Mouse (Mus musculus) monocyte, adult 5-6 weeks (primary cell): Measurements from ENCODE around the gene 4932414N04Rik. TPM values are rescaled to one million over a fixed set of nuclear protein-coding genes. Genes with fewer than 3 reads are reported as not detected.
"Not testable (repeated sequence)": the region's sequence is repeated elsewhere in the genome, so short reads cannot be mapped to it uniquely, and the experiment has no call there.

Experiments used
- ATAC-seq: fragments of 153-309, 156-312 bp; replicated peaks from 2 replicates; pipeline ENCODE4 v1.8.0; 2017; ENCODE audit warnings: mild to moderate bottlenecking; ENCODE audit not compliant: low TSS enrichment, insufficient number of reproducible peaks, severe bottlenecking, poor library complexity, low FRiP score
- total RNA-seq: library from RNA; stranded (forward); fragments of 200-1000, 200-491, 200-594 nt; gene quantifications from 3 replicates; pipeline ENCODE4 v1.2.3, GENCODE M21; 2017

Gene 4932414N04Rik
- 0.48 to 2.1 TPM in 2 of 3 replicates, not detected in the other for total RNA-seq

DNA sequence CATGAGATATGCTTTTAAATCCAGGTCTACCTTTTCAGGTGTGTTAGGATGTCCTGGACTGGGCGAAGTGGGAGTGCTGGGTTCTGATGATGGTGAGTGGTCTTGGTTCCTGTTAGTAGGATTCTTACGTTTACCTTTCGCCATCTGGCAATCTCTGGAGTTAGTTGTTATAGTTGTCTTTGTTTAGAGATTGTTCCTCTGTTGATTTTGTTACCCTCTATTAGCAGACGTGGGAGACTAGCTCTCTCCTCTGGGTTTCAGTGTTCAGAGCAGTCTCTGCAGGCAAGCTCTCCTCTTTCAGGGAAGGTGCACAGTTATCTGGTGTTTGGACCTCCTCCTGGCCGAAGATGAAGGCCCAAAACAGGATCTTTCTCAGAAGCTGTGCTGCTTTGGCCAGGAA is at the start of gene 4932414N04Rik:
4932414N04Rik (plus strand) TSS at position 301 of the 400 bp plus-strand sequence.
- ATAC-seq = not testable (repeated sequence)

DNA sequence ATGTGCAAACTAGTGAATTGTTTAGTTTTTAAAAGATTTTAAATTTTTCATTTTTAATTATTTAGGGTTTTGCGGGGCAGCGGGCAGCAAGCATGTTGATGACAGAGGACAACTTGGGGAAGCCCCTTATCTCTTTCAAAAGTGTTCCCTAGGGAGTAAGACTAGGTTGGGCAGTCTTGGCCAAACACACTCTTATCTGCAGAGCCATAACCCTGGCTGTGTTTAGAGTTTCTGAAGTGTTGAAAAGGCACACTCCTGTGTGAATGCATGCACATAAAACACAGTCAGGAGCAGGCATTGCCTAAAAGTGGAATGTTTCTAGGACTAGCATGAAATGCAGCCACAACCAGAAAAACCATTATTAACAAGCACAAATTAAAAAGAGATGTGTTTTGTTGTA is 75.9 kb downstream of the 4932414N04Rik start:
- ATAC-seq = no peak

DNA sequence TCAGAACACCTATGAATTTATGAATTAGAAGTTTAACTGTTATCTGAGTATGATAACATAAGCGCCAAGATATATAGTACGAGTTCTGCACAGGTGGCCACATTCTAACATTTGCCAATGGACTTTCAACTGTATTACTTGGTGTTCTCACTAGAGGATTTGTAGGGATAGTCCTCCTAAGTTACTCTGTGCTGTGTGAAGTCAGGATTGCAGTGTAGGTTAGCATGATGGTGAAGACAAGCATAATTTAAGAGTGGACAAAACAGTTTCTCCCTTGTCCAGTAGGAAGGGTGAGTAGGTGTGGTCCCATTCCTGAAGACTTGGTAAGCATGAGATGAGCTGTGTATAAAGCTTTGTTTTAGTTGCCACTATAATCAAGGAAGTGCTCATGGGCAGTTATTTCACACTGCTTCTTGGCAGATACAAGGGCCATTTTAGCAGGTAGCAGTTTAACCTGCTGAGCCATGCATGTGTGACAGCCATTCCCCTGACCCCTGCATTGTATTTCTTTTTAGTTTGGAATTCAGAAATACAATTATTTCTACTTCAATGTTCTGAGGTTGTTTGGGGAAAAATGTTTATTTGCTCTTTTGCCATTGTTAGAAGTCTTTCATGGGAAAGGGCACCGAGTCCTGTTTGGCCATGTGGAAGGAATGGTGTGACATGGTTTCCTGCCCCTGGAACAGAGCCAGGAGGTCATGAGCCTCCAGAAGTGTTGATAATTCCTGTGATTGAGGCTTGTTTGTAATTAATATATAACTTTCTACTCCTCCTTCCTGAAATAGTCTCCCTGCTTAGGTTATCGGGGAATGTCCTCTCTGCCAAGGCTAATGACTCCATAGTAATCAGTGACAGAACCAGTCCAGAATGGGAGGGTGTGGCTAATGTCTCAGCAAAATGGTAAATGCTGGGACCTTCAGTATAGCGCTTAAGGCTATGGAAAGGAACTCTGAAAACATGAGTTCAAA is 83.8 kb downstream of the 4932414N04Rik start:
- no peak for ATAC-seq

DNA sequence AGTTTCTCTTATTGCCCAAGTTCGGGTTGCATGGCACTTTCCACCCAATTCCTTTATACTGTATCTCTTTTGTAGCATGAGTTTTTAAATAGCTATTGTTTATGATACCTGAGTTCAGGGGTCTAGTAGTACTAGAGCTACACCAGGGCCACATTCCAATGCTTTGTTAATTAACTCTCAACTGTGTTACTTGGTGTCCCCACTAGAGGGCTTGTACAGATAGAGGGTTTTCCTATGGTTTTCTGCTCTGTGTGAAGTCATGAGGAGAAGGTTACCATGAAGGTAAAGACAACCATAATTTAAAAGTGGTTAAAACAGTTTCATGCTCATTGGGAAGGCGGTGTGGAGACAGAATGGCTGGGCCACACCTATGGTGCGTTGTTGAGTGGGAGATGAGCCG is 88.3 kb downstream of the 4932414N04Rik start:
- ATAC-seq = no peak

DNA sequence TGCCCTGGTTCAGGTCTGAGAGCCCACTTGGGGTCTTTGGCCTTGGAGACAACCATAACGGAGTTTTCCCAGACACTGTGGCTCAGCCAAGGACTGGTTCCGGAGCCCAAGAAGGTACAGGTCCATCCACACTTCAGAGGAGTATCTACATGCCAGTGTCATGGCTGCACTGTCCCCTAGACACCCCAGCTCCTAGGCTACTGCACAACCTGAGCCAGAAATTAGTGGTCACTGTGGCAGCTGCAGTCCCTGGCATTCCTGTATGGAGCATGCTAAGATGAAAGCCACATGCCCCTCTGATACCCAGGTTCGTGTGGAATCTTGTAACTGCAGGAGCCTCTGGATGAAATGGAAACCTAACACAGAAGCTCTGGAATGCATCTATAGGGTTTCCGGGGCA is 99.9 kb downstream of the 4932414N04Rik start:
- ATAC-seq = no peak

DNA sequence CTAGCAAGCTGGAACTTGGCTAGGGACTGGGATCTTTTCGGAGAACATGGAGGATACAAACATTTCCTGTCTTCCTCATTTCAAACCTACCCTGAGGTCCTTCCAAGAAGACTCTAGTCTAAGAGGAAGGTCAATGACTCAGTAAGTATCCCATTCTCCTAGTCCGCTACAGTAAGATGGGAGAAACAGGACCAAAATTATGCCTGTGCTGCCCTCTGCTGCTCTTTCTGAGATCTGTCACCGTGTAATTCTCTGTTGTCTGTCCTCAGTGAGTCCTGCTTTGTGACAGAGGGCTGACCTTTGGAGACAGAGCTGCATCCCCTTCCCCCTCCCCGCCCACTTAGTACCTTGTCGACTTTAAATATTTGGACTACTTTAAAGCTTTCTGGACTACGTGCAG is 100.5 kb downstream of the 4932414N04Rik start:
- no peak for ATAC-seq

DNA sequence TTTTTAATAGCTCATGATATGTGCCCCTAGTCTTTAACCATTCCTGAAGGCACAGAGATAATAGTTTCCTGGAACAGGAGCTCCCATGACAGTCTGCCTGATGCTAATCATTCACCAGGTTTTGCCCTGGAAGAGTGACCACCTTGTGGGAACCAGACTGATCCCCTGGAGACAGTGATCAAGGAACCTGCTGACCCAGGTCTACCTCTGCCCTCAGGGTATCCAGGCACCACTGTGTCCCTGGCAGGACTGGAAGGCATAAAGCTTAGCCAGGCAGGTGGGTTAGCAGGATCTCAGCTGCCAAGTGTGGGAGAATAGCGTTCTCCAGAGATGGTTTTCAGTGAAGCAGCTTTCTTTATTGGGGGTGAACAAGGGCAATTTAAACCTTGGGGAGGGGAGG is 109.1 kb downstream of the 4932414N04Rik start:
- no peak for ATAC-seq

DNA sequence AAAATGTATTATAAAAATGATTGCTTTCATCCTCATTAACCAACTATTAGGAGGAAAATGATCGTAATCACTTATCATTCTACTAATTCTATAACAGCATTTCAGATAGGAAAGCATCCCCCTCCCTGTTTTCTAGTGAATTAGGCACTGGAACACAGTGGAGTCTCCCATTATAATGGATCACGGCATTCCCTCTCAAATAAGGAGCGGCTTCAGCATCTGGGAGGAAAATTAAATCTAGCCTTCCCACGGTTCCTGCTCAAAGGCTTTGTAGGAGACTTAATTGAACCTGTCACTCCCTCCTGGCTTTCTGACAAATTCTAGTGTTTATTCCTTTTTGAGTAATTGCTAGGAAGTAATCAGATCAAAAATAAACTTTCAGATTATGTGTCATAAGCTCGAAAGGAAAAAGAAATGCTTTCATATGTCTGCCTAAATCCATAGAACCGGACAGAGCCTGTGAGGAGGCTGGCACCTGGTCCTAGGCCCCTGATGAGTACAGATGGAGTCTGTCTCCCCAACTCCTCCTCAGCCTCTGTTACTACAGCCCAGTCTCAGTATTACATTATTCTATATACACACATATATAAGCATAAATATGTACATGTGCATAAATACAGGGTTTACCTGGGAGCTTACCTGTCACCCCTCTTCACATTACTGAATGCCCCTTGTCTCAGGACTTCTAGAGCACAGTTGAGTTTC is 111.1 kb downstream of the 4932414N04Rik start:
- no peak for ATAC-seq

DNA sequence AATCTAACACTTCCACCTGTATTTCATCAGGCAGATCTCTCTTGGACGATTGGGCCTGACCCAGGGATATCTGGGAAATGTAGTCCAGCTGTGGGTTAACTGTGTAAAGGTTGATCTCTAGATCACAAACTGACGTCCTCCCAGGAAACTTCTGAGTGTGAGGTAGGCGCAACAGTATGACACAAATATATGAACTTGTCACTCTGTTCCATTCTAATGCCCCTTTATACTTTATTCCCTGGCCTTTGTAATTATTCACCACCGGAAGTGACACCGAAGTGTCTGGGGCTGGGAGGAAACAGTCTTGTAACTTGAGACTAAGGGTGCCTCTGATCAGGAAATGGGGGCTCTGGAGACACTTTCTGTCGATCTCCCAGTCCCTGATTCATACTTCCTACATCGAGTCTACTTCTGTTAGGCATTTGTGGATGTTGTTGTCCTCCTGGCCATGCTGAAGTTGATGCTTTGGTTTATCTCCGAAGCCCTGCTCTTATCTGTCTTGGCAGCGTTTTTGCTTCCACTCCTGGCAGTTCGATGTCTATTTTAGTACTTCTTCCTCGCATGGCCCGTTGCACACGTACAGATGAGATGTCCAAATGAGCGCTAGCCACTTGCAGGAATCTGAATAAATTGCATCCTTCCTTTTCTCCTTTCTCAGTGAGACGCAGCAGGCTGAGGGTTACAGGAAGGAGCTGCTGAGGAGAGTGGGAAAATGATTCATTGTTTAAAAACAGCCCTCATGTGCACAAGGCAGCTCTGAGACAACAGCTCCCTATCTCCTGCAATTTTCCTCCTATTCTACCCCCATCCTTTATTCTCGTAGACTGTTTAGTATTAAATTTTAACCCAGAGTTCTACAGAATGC is 126.2 kb downstream of the 4932414N04Rik start:
- ATAC-seq = 0 out of 2 replicates have a peak, but pooled peaks have one; percentile 7

DNA sequence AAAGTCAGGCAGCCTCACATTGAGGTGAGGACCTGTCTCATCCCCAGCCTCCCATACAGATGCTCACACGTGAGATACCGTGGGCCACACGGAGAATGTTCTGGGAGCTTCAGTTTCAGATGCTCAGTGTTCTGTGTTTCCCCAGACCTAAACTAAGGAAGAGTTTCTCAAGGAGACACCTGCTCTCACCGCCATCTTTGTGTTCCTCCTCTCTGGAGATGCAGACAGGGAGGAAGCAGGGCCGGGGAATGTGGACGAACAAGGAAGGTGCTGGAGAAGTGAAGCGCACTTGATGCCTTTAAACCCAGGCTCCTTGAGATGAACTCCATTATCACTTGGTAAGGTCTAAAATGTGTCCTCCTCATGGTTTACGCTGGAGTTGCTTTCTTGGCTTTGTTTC is 127.4 kb downstream of the 4932414N04Rik start:
- ATAC-seq = not testable (repeated sequence)

DNA sequence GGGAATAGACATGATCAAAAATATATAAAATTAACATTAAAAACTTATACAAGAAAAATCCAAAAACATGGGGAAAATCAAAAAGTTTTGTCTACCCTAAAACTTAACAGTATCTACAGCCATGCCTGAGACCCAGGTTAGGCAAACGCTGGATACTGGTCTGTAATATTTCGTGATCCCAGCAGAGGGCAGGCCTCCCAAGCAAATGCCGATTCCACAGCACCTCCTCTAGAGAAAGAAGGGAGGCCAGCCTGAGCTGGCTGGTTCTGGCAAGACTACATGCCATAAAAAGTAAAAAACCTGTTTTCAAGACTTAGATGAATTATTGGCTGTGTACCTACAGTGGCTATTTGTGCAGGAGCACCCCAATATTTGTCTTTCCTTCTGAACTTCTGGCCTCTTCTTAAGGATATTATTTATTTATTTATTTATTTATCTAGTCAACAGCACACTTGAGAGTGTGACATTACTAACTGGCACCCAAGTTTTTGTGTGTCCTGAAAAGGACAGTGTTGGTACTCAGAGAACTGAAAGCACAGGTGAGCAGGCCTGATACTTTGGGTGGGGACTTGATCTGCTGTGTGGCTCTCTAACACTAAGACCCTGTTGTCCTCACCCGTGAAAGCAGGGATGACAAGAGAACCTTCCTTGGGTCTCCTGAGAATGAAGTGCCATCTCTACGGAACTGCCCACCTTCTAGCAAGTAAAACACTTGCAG is 128.6 kb downstream of the 4932414N04Rik start:
- ATAC-seq = peak; percentile 85

DNA sequence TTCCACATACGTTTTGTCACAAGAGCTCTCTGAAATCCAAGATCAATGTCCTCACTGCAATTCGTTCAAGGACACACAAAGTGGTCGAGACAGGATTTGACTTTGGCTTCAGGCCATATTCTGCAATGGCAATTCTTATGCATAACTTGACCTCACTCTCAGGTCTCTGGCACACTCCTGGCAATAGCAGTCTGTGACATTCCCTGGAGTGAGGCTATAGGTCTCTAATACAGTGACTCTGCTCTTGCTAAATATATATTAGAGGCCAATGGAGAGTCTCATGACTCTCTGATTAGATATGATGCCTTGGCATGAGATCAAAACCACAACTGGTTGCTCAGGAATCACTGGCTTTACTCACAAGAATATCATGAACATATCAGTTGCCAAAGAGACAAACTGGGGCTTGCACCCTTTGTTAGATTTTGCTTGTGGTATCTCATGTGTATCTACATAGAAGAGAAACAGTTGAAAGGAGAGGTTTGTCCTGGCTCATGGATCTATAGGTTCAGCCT is 130.9 kb downstream of the 4932414N04Rik start:
- ATAC-seq = no peak

DNA sequence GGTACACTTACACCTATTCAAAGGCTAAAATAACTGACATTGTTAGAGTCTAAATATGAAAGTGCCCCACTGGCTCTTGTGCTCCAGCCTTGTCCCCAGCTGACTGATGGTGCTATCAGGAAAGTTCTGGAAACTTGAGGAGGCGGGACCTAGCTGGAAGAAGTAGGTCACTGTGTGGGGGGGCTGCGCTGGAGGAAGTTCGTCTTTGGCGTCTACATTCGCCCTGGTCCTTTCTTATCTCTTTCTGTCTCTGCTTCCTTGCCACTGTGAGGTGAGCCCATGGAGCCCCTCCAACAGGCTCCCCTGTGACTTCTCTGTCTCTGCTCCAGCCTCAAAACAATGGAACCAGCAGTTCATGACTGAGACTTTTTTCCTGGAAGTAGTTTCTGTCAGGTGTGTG is 136.0 kb downstream of the 4932414N04Rik start:
- ATAC-seq = no peak

DNA sequence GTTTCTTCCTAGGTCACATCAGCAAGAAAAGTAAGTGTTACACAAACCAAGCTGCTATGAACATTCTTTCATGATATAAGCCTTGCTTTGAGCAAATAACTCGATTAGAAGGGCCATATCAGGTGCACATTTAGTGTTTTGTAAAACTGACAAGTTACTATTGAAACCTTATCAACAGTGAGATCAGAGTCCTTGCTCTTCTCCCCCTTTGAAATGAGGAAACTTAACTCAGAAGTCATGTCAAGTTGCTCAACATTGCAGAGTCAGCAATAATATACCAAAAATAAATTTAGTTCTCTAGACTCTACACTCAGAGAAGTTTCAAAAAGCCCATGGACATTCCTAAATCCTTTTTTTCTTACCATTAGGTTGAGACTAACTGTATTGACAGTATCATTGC is 137.2 kb downstream of the 4932414N04Rik start:
- ATAC-seq = 0 out of 2 replicates have a peak, but pooled peaks have one; percentile 34

DNA sequence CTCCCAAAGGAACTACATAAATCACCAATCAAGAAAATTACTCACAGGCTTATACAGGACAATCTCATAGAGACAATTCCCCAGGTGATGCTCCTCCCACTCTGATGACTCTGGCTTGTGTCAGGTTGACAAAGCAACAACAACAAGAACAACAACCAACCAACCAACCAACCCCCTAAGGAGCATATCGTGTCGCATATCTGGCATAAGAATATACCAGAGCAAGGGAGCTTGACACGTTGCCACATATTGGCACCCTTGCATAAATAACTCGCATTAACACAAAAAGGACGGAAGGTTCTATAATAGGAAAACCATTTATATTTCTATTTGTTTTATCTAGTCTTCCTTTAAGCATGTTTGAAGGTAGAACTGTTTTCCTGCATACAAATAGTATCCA is 137.9 kb downstream of the 4932414N04Rik start:
- no peak for ATAC-seq

DNA sequence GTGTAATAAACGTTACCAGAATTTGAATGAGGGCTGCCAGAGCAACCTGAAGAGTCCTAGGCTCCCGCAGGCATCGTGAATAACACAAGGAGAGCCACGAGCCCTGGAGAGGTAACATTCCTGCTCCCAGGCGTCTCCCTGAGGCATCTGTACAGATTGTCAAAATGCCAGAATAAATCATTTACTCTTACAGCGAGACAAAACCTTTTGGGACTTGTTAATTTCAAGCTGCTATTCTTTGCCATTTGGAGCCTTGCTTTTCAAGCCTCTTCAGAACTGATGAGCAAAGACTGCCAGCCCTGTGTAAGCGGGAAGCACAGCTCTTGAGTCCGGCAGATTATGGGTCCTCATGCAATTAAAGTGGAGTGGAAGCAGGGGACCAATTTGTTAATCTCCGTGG is 138.3 kb downstream of the 4932414N04Rik start:
- no peak for ATAC-seq

DNA sequence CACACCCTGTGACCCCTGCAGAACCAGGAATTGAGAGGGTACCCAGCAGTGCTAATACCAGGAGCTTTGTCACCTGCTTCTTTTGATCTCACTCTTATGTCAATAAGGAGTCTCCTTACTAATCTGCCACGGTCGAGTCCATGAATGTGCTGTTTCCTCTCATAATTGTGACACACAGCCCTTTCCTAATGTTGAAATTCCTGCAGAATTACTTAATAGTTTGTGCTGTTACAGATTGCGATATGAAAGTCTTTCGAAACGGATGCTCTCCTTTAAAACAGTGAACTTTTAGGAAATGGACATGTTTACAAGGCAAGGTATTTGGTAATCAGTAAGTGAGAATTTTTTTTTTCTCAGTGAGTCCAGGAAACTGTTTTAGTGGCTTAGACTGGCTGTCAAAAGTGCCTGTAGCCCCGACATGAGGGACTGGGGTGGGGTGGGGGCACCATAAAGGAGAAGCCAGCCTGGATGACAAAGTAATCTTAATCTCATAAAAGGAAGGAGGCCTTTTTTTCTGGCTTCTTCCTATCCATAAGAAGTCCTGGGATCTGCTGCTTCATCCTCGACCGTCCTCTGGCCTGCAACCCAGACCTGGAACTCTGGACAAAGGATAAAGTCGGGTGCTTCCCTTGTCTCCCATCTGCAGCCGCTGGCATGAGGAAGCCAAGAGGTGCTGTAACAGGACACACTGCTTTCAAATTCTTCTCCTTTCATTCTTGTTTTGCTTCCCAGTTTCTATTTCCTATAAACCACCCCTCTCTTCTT is 139.9 kb downstream of the 4932414N04Rik start:
- peak; percentile 74 for ATAC-seq
